Mouse (Mus musculus): ENCODE measurements at regions not wholly inside any gene's neighbourhood (a gene's known extent, or its start where the extent isn't known, plus 50 kb on each side); places are given as distances from the start of the nearest gene placed in this dataset.
"Not testable (repeated sequence)": the region's sequence is repeated elsewhere in the genome, so short reads cannot be mapped to it uniquely, and the experiment has no call there.

- DNase-seq: not testable (repeated sequence)
Observed at GRCm38 (mm10) chr8:118209301-118209700, 74.2 kb upstream of the Cdh13 start.

- DNase-seq: no peak
Observed at GRCm38 (mm10) chr8:118190866-118191265, 92.7 kb upstream of the Cdh13 start.

DNA sequence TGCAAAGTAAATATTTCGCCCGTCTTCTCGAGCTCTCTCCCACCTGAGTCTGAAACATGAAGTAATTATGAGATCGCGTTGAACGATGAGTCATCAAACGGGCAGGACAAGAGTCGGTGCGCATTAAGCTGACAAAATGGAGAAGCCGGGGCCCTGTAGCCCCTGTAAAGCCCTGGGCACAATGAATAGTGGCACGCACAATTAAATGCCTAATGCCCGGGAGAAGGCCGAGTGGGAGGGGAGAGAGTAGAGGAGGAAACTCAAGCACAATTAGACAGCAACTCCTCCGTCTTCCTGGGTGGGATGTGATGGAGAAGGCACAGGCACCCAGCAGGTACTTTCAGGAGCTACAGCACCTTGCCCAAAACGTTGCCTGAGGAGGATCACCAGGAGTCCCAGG, 94.3 kb upstream of the Cdh13 start:
- DNase-seq: no peak

DNA sequence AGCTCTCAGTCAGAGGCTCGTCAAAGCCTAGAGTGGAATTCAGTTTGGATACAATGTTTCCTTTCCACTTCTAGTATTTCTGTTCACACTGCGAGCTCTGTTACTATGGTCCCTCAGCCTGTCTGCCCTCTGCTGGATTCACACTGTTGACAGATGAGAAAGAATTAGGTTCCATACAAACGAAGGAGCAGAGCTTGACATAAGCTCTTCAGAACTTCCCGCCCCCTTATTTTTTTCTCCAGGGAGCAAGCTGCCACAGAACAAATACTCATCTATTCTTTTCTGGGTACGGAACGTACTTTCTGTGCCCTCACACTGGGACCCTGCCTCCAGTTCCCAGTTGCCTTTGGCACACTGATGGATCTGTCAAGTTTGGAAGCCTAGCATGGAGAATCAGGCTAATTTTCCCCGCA, 114.5 kb upstream of the Cdh13 start:
- no peak for DNase-seq

GRCm38 (mm10) chr8:118162171-118162570, 121.4 kb upstream of the Cdh13 start:
- no peak for DNase-seq

DNA sequence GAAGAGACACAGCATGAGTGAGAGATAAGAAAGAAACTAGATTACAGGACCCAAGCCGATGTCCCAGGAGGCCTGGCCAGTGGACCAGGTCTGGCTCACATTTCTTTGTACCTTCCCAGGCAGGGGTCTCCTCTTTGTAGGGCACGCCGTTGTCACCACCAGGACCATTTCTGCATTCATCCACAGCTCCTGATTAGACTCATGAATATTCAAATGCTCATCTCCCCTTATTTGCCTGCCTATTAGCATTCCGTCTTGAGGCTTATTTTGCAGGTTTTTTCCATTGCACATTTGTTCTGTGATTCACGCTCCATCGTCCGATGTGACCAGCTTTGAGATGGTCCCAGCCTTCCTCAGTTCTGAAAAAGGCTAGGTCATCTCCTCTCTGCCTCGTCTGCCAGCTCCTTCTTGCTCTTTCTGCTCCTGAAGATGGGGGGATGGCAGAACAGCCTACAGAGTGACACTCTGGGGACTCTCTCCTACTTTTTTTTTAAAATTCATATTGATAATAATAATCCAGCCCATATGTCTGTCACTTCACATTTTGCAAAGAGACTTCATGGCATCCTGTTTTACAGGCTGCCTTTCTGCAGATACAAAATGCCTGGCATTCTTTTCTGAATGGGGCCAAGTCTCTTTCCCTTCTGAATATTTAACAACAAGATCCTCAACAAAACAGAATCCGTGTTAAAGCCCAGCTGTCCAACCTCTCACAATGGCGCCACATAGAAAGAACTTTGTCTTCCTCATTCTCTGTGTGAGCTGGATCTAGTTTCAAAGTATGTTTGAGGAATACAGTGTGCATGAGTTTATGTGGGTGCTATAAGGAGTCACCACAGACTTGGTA, 136.0 kb upstream of the Cdh13 start:
- DNase-seq: no peak

DNA sequence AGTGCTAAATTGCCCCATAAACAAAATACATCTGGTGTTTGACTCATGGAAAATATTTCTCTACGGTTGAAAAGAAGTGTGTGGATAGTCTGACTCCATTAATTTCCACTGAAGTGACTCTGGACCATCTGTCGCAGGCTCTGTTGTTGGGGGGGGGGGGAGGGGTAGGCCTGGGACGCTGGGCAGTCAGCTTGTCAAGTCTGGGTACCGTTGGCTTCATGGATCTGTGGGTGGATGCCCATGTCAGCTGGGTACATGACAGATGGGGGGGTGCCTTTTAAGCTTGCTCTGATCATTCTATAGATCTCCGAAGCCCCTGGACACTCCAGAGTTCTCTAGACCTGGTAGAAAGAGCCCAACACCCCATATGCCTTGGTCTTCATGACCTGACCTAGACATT, 139.0 kb upstream of the Cdh13 start:
- no peak for DNase-seq

- DNase-seq: no peak
Observed at GRCm38 (mm10) chr8:118142311-118142710, 141.2 kb upstream of the Cdh13 start.

DNA sequence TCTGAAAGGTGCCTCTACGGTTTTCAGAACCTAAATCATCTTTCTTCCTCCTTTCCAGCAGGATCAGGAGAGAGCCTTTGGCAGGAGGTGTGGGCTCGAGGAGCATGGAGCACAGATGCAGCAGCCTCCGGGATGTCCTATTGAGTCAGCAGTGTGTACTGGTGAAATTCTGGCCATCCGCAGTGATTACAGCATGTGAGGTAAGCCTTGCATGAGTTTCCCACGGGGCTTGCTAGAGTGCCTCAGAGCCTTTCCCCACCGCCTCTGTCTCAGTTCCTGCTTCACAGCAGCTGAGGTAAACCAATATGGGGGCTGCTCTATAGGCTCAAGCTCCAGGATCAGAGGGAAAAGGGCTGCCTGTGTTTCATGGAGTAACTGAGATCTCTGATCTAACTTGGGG, 143.6 kb upstream of the Cdh13 start:
- DNase-seq: no peak

DNA sequence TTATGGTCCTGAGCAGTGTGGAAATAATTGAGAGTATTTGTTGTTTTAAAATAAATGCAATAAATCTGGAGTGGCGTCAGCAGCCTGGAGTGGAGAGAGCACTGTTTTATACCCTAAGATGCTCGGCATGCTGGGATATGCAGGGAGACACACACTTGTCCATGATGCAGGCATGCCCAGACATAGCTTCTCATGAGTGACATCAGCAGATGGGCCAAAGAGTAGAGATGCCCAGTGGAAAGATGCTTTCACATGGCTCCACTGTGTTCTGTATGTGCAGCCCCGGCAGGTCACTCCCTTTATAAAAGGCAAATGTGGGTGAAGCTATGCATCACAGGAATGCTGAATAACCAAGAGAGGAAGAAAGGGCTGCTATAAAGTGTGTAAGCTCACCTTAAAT, 145.7 kb upstream of the Cdh13 start:
- no peak for DNase-seq

GRCm38 (mm10) chr8:118124993-118125392, 158.5 kb upstream of the Cdh13 start:
- no peak for DNase-seq

- no peak for DNase-seq
Observed at GRCm38 (mm10) chr8:118114253-118114652, 169.3 kb upstream of the Cdh13 start.

GRCm38 (mm10) chr8:118104464-118105050, 179.0 kb upstream of the Cdh13 start:
- DNase-seq: no peak

DNA sequence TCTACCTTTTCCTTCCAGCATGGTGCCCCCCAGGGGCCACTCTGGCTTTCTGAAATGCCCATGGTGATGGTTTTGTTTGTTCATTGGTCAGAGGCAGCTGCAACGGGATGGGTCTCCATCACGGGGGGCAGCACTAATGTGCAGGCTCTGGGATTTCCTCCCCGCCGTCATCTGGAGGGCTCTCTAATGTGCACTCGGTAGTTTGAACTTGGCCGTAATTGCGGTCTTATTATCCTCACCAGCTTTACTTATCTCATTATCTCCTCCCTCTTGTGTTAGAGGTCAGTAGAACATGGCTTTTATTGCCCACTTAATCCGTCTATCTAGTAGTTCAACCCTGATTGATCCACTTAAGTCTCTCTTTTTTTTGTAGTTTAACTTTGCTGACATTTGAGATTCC, 182.2 kb upstream of the Cdh13 start:
- no peak for DNase-seq

- no peak for DNase-seq
Observed at GRCm38 (mm10) chr8:118062736-118063135, 220.8 kb upstream of the Cdh13 start.

GRCm38 (mm10) chr8:118056781-118057180, 226.8 kb upstream of the Cdh13 start:
- DNase-seq: no peak

DNA sequence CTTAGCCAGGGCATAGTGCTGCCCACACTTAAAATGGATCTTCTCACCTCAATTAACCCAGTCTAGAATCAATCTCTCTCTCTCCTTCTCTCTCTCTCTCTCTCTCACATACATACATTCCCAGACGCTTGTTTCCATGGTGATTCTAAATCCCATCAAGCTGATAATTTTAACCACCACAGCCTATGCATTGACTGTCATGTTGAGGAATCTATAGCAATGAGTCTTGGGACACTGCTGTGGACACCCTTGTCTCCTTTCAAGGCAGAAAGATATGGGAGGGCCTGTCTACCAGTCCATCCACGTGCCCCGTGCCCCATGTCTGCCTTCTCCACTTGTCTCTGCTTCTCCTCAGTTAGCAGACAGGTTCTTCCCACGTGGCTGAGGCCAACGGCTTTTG, 228.0 kb upstream of the Cdh13 start:
- DNase-seq: no peak

- no peak for DNase-seq
Observed at GRCm38 (mm10) chr8:118050386-118050785, 233.1 kb upstream of the Cdh13 start.

DNA sequence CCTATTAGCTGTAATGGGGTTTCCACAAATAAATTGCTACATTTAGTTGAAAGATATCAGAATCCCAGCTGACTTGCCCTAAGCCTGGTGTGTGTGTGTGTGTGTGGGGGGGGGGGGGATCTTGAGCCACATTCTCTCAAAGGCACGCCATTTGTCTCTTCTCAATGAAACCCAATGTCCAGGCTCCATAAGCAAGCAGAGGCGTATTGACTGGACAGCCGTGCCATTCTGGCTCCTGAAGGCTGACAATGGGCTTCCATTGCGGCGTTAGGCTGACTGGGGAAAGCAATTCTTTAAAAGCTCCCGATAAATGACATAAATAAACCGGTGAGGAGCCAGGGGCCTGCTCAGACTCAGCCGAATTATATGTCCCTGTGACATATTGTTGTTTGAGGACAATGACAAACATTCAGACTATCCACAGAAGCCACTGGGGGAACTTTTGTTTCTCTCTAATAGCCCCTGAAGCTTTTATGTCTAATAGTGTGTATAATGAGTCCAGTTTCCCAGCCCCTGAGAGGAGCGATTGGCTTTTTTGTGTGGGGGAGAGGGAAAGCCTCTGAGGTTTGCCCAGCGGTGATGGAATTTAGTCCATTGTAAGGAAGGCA, 240.6 kb upstream of the Mphosph6 start:
- no peak for DNase-seq

- DNase-seq: no peak
Observed at GRCm38 (mm10) chr8:118041253-118041652, 239.5 kb upstream of the Mphosph6 start.

GRCm38 (mm10) chr8:118037801-118038200, 236.1 kb upstream of the Mphosph6 start:
- no peak for DNase-seq

GRCm38 (mm10) chr8:118034051-118034450, 232.3 kb upstream of the Mphosph6 start:
- DNase-seq: no peak

- no peak for DNase-seq
Observed at GRCm38 (mm10) chr8:118031406-118031805, 229.7 kb upstream of the Mphosph6 start.
